Mouse (Mus musculus) testis, postnatal 10 days (tissue): Measurements from ENCODE around the gene Prkca.
A peak's percentile ranks its signal among the peaks of the same experiment; 100 is the strongest.

Experiments
- DNase-seq: peaks from one replicate; pipeline ENCODE4 v3.0.0; 2021; ENCODE audit warnings: low spot score

The Prkca gene

DNA sequence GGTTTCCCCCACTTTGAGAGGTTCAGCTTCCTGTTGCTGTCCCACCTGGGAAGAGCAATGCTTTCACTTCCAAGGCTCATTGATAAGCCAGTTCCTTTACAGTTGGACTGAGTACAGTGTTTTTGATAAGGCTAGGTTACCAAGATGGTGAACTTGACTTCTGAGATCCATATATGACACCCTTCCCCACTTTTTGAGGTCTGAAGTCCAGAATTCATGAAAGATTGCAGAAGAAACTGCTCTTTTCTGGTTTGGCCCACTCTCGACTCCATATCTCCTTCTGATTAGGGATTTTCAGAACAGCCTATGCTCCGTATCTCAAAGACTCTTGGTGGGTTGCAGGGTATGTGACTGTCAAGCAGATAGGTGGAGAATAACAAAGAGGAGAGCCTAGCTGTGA is 406.8 kb downstream of the Prkca start:
- DNase-seq = no peak

DNA sequence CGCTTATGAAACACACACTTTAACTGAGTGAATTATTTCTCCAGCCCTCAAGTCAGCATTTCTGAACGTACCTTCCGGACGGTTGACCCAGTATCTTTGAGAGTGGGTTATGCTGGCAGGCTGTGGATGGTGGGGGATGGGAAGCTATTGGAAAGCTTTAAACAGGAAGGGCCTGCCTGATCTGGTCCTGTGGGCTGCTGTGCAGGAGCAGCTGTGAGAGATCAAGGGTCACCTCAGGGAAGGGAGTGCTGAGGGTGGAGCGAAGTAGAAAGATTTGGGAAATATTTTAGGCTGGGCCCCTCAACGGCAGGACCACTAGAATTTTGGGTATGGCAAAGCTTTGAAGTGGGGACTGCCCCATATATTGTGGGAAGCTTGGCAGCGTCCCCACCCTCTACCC is 412.0 kb downstream of the Prkca start:
- no peak for DNase-seq

DNA sequence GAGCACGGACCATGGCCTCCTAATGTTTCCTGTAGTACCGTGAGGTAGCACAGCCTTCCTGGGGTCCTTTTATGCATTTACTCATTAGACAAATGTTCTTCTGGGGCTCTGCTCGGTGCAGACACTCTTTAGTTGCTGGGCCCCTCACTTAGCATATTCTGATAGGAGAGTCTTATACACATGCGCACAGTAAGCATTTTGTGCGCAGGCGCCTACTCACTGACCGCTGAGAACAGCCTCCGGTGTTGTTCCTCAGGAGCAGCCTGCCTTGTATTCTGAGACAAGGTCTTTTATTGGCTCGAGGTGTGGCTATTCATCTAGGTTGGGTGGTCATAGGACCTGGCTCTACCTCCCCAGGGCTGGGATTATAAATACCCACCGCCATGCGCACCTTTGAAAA is 412.4 kb downstream of the Prkca start:
- DNase-seq = no peak

GRCm38 (mm10) chr11:107929712-107930111 is 414.0 kb downstream of the Prkca start:
- no peak for DNase-seq

- peak; percentile 56 for DNase-seq
These were observed 423.7 kb downstream of the Prkca start for GRCm38 (mm10) chr11:107919852-107920508.

GRCm38 (mm10) chr11:107917721-107918235 is 425.9 kb downstream of the Prkca start:
- no peak for DNase-seq

- no peak for DNase-seq
These were observed 429.0 kb downstream of the Prkca start, which contains the start of gene Cacng5 for GRCm38 (mm10) chr11:107914634-107915226. TSS of gene Cacng5 (minus strand) at chr11:107915055.

- DNase-seq = no peak
These were observed 430.4 kb downstream of the Prkca start for GRCm38 (mm10) chr11:107913317-107913716.

- no peak for DNase-seq
These were observed 438.4 kb downstream of the Prkca start for GRCm38 (mm10) chr11:107905364-107905763.

- DNase-seq = peak; percentile 58
These were observed 439.6 kb downstream of the Prkca start for GRCm38 (mm10) chr11:107903966-107904605.

DNA sequence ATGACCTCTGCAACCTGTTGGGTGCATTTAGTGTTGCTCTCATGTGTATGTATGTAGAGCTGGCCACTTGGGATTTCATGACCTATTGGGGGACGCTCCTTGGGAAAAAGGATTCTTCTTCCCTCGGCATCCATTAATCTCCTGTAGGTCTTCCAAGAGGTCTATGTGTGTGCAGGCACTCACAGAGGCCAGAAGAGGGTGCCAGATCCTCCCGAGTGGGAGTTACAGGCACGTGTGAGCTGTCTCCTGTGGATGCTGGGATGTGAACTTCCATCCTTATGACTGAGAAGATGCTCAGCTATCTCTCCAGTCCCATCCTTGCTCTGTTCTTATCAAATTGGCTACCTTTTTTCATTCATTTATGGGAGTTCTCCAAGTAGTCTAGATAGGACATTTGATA is 443.3 kb downstream of the Prkca start:
- DNase-seq = no peak

- DNase-seq = no peak
These were observed 445.0 kb downstream of the Prkca start for GRCm38 (mm10) chr11:107898698-107899097.

GRCm38 (mm10) chr11:107895635-107896034 is 448.1 kb downstream of the Prkca start:
- no peak for DNase-seq

- no peak for DNase-seq
These were observed 452.4 kb downstream of the Prkca start for GRCm38 (mm10) chr11:107891377-107891776.

- no peak for DNase-seq
These were observed 456.4 kb downstream of the Prkca start for GRCm38 (mm10) chr11:107887342-107887741.
